Mouse (Mus musculus) heart, postnatal 36 days (tissue): Measurements from ENCODE around the gene Fam71b. TPM values are rescaled to one million over a fixed set of nuclear protein-coding genes. Genes with fewer than 3 reads are reported as not detected.

ENCODE experiments used
- DNase-seq, 2 experiments: peaks; one replicate each; pipeline ENCODE4 v3.0.0; 2021 to 2022
- intact Hi-C: fragments of 180-260 bp; cut with DNase I; formaldehyde crosslinking; loops from one replicate; pipeline ENCODE4 v1.15.1; 2025
- total RNA-seq, 2 experiments: library from RNA; stranded (reverse); gene quantifications; 2 replicates each; pipeline ENCODE4 v1.2.3; 2021

Fam71b gene
- not detected for total RNA-seq

DNA sequence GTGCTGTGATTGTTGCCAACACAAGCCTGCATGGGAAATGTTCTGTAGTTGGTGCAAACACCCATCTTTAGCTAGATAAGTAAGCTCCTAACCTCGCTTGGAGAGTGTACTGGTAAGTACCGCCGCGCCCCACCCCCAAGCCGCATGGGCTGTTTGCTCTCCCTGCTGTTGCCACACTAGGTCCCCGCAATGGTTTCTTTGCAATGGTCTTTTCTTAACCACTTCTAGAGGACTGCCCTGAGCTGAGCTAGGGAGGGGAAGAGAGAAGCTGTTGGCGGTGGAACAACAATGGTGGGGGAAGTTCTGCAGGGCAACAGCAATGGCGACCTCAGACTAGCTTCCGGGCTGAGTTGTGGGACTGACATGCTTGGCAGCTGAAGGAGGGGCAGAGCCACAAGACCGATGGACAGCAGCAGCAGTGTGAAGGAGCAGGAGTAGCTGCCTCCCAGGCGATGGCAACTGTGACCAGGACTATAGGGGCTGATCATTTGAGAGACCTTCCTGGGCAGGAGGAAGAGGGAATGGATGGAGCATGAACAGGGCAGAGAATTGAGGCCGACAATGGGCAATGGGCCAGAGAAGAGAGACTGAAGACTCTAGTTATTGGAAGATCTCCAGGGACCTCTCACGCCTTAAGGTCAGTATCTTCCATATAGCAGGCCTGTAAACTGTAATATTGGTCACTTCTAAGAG, at the start of gene Fam71b:
TSS of gene Fam71b (plus strand) at position 393 of the 693 bp plus-strand sequence.
- intact Hi-C loops = no loop called here
- DNase-seq = no peak

GRCm38 (mm10) chr11:46347756-46348155, 48.6 kb upstream of the Fam71b start:
- no peak for DNase-seq
- intact Hi-C loops = no loop called here

DNA sequence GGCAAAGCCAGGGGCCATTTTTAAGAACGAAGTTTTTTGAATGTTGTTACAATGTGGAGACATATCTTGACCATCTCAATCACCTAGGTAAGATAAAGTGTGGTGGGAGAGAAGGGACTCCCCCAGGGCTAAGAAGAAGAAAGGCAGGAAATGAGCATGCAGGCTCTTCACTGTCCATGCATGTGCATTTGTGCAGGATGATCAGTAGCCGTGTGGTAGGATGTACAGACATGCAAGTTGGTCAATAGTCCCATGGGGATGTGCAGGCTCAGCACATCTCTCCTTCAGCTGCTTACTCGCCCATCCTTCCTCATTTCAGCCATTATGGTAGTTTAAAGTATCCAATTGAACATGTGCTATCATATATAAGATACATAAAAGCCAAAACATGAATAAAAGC, 47.9 kb upstream of the Fam71b start:
- no peak for DNase-seq
- intact Hi-C loops = no loop called here

- DNase-seq = no peak
- intact Hi-C loops = no loop called here
Observed at GRCm38 (mm10) chr11:46349681-46350410, 46.5 kb upstream of the Fam71b start.

GRCm38 (mm10) chr11:46358369-46358768, 38.0 kb upstream of the Fam71b start:
- intact Hi-C loops = no loop called here
- DNase-seq = no peak

- intact Hi-C loops = no loop called here
- no peak for DNase-seq
Observed at GRCm38 (mm10) chr11:46360991-46361665, 35.2 kb upstream of the Fam71b start.

- intact Hi-C loops = no loop called here
Observed at GRCm38 (mm10) chr11:46362061-46363022, 34.0 kb upstream of the Fam71b start.

DNA sequence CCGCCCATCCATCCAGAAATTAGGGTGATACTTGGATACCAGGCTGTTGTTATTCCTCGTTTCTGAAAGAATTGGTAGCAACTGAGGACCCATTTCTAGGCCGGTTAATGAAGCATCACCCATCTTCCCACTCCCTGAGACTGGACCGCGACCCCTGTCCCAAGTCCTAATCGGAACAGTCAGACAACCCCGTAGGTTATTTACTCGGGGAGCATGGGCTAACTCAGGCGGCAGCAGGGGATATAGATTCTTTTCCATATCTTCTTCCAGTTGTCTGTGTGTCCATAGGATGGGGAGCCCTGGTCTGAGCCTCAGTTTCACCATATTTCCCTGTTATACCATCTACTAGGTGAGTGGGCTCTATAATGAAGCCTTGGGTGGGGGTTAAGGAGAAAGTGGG, 32.5 kb upstream of the Fam71b start:
- no peak for DNase-seq
- intact Hi-C loops = no loop called here

More at GRCm38 (mm10) chr11:46362061-46363022, 34.0 kb upstream of the Fam71b start:
- DNase-seq = no peak

GRCm38 (mm10) chr11:46365744-46366143, 30.6 kb upstream of the Fam71b start:
- intact Hi-C loops = no loop called here
- DNase-seq = no peak

GRCm38 (mm10) chr11:46366357-46366756, 30.0 kb upstream of the Fam71b start:
- intact Hi-C loops = no loop called here
- DNase-seq = no peak

DNA sequence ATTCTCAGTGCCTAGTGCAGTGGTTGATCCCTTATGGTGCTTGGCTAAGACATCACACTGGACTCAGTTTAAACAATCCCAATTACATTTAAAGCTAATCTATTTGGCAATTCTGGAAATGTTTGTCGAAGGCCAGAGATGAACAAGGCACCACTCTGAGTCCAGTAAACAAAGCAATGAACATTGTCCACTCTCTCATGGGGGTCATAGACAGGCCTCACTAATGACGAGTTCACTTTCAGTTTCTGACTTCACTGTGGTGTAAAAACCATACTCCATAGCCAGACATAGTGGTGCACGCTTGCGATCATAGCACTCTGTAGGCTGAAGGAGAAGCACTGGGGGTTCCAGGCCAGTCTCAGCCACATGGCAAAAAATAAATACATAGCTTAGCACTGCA, 25.9 kb upstream of the Fam71b start:
- no peak for DNase-seq
- intact Hi-C loops = no loop called here

DNA sequence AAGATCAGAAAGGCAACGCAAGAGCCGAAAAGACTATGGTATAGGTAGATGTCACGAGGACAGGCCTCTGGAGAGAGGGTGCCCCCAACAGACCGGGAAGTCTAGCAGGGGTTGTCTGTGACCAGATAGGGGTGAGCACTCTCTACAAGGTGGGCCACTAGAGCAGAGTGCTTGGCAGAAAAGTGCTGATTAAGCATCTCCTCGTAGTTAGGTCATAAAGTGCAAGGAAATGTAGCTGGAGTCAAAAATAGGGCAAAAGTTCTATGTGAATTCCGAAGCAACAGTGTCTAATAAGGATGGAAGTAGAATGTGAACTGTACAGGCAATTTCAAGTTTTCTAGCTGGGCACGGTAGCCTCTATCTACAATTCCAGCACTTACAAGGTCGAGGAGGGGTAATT, 25.1 kb upstream of the Fam71b start:
- DNase-seq = no peak
- intact Hi-C loops = no loop called here

DNA sequence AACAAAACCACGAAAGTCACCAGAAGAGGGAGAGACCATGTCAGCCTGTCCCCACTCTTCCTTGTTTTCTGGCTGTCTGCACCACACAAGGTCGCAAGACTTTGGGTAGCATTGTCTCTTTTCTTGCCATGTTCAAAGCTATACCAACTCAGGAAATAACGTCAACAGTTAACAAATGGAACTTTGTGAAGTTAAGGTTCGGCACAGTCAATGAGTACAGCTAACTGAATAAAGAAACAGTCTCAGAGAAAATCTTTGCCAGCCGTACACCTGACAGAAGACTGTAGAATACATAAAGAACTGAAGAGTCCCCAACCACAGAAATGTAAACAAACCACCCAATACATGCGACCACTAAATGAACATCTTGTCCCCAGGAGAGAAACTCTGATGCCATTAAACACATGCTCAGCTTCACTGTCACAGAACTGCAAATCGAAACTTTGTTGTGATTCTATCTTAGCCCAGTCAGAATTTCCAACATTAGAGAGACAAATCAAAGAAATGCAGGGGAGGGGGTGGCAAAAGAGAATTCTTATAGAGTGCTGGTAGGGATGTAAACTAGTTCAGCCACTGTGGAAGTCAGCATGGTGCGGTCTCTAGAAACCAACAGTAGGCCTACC, 23.9 kb upstream of the Fam71b start:
- DNase-seq = no peak
- intact Hi-C loops = no loop called here

DNA sequence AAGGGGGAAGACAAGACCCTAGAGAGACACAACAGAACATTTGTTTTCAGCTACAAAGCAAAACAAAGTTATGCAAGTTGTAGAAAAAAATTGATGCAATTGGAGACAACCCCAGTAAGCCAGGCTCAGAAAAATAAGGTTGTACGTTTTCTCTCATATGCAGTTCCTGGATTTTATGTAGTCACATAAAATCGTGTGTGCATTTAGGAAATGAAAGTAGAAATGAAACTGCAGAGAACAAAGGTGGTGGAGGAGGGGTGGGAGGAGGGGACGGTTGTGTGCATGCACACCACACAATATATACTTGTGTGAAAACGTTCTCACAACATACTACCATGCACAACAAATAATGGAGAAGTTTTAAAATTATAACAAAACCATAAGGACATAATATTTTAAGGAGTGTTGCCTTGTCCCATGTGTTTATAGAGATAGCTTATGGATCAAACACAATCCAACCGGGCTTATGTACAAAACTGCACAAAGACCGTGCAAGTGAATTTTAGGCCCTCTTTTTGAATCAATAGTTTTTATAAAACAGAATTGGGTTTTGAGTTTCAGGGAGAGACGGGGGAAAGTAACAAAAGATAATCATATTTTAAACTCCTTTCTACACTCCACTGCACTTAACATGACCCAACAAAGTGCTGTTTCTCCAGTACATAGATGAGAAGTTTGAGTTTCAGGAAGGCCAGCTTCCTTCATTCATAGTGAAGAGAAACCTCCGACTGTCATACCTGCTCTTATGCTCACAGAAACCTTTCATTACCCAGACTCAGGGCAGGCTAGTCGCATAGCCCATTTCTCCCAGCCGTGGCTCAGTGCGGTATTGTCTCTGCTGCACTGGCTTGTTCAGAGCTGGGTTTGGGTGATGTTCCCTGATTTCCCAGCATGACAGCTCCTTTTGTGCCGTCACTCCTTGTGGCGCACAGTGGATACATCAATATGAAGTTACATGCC, 23.0 kb upstream of the Fam71b start:
- DNase-seq = no peak
- intact Hi-C loops = no loop called here

- intact Hi-C loops = no loop called here
- no peak for DNase-seq
Observed at GRCm38 (mm10) chr11:46375015-46375414, 21.3 kb upstream of the Fam71b start.

DNA sequence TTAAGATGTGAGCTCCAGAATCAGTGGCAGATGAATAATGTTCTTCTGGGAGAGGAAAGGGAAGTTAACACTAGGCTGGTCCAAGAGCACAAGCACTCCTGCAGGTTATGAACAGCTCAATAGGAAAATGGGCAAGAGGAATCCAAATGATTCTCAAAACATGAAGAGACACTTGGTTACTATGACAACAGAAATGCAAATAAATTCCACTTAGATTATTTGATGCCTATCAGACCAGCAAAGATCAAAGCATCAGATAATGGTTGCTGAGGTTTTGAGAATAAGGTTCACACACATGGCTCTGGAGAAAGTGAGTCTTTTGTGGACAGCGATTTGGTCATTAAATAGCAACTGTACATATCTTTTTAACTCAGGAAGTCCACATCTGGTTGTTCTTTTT, 19.0 kb upstream of the Fam71b start:
- intact Hi-C loops = no loop called here

GRCm38 (mm10) chr11:46377819-46378782, 18.3 kb upstream of the Fam71b start:
- intact Hi-C loops = no loop called here
- no peak for DNase-seq

More for the DNA sequence above, 19.0 kb upstream of the Fam71b start:
- DNase-seq = no peak
